Mouse (Mus musculus): ENCODE measurements around the gene Gm17509.
"Not testable (repeated sequence)": the region's sequence is repeated elsewhere in the genome, so short reads cannot be mapped to it uniquely, and the experiment has no call there.

Gene Gm17509

DNA sequence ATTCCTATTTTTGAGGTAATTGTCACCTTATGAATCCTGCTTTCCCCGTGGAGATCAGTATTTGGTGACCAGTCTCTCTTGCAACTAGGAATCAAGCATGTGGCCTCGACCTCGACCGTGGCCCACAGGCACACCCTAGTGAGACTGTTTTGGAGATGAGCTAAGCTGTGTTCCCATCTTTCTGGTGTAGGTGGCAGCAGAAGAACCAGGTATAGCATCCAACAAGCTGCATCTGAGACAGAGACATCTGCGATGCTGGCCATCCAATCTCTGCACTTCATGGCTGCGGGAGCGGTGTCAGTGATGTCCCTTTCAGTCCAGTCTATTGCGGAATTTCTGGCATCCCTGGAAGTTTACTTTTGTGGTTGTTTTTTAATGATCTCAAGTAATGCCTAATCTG, 14.8 kb downstream of the Gm17509 start:
- no peak for DNase-seq (ENCODE audit: low spot score in 2 of 2)

DNA sequence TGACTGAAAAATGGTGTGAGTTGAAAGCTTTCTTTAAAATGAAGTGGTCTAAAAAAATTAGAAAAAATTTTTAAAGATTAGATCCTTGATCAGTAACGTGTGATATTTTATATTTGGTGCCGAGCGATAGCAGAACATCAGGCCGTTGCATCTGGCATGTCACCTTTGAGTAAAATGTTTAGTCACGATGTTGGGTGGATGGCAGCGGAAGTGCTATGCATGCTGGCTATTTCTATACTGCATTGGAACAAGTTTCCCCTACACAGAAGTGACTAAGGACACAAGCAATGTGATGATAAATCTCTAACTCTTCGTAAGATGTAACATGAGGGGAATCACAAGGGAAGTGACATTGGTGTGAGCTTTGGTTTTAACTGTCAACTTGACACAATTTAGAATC, 16.2 kb downstream of the Gm17509 start:
- no peak for DNase-seq (ENCODE audit: low spot score in 2 of 2)

DNA sequence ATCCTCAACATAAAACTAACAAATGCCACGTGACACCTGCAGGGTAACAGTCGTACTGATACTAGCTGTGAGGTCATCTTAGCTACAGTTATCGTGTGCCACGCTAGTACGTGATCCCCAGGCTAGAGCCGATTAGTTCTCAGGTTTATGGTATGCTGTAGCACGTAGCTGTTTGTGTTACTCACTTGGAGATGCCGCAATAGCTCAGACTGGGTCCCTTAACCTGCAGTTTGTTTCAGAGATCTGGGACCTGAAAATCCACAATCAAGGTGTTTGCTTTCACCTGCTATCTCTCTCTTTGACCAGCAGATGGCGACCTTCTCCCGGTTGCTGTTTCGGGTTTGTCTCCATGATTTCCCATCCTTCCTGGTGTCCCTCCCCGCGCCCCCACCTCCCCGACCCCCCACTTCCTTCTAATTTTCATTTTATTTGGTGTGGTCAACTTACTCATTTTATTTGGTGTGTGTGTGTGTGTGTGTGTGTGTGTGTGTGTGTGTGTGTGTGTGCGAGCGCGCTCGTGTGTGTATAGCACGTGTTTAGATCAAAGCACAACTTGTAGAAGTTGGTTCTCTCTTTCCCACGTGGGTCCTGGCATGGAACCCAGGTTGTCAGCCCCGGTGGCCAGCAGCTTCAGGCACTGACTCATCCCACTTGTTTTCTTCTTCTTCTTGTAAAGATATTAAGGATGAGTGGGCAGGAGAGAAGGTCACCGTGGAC, 18.0 kb downstream of the Gm17509 start:
- DNase-seq (ENCODE audit: low spot score in 2 of 2), result no peak

DNA sequence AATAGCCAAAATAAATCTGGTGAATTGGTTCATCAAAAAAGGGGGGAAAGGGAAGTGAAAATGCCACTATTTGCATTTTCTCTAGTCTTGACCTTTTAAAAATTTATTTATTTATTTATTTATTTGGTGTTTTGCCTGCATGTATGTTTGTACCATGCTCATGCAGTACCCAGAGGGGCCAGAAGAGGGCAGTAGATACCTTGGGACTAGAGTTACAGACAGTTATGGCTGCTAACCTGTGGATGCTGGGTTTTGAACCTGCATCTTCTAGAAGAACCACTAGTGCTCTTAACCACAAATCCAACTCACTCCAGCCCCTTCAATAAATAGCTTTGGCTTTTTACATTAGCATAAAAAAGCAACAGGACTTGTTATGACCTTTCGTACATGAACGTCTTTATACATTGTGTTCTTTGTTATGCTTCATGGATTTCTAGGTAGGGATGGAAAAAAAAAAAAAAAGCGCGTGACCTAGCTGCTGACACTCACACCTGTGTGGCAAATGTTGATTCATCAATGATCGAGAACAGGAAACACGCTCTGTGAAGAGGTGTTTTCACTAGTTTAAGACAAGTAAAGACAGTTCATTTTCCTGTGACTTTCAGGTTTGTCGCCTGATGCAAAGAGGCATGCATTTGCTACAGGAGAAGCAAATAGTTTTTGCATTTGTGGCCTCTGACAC, 22.3 kb downstream of the Gm17509 start:
- peak in 1 of 2 experiments; percentile 53 for DNase-seq (ENCODE audit: low spot score in 2 of 2)

DNA sequence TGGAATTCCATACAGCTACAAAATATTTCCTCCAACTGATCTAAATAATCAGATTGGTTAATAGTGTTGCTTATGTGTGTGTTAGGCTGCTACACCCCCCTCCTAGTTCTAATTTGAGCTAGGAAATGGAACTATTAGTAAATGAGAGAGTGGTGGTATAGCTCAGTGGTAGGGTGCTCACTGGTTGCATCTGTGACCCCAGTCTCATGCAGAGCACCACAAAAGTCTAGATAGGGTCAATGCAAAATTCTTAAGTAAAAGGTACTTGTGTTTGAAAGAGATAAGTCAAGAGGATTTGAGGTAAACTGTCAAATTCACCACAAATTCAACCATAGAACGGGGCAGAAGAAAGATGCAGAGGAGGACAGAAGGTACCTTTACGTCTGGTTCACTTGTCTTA, 23.2 kb downstream of the Gm17509 start:
- no peak for DNase-seq (ENCODE audit: low spot score in 2 of 2)

DNA sequence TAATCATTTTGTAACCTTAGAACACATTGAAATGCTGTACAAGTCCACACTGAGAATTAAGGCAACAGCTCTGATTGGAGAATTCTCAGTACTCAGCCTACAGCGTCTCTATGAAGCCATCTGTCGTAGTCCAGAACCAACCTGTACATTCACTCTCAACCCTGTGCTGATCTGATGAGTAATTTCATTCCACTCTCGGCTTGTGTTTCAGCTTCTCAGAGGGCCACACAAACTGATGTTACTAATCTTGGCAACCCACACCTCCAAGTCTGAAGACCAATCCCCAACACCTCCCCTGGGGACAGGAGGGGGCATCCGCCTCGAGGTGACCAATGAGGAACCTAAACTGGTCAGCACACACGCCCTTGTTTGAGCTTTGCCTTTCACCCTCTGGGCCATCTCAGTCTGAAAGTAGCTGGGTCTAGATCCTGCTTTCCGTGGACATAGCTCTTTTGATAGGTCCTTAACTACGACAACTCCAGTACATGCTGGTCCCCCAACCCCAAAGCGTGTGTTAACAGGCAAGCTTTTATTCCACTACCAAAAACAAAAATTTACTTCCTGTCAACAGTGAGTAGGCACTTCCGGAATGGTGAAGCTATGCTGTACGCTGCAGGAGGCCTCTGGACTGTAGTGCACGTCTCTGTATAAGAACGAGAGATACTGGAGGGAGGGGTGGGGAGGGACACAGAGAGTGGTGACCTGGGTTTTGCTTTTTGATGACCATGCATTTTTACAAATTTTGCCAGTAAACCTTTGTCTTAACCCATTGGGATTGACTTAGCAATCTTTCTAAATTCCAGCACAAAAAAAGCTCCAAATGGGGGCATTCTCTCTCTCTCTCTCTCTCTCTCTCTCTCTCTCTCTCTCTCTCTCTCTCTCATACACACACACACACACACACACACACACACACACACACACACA, 25.0 kb downstream of the Gm17509 start:
- no peak for DNase-seq (ENCODE audit: low spot score in 2 of 2)

DNA sequence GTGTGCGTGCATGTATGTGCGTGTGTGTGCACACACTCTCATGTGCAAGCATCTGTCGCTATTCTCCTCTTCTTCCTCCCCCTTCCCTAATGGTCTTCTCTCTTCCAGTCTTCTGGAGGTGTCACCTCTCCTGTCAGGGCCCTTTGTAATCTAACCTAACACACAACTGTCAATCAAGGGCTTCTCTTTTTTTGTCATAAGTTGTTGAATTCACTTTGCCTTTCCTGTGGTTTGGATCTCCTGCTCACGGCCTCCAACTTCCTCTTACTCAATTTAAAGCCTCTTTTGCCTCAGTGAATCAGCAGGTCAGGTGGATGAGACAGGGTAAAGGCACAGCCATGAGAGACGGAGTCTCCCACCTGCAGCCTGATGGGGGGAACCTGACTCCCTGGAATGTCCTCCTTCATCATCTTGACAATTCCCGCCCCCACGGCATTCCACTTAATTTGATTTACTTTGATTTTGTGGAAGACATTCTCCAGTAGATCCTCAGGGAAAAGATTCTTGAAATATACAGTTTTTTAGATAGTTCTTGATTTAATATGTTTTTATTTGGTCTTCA, 27.4 kb downstream of the Gm17509 start:
- no peak for DNase-seq (ENCODE audit: low spot score in 2 of 2)

DNA sequence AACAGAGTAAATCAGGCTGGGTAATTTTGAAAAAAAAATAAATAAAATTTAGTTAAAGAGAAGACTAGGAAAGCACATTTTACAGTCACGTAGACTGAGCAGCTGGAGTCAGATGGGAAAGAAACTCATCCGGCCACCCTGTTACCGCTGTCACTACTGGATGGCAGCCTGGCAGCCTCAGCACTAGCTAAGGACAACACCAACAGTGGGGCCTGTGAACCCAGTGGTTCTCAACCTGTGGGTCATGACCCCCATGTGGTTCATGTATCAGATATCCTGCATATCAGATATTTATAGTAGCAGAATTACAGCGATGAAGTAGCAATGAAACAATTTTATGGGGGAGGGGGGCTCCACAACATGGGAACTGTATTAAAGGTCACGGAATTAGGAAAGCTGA, 28.7 kb downstream of the Gm17509 start:
- no peak for DNase-seq (ENCODE audit: low spot score in 2 of 2)

DNA sequence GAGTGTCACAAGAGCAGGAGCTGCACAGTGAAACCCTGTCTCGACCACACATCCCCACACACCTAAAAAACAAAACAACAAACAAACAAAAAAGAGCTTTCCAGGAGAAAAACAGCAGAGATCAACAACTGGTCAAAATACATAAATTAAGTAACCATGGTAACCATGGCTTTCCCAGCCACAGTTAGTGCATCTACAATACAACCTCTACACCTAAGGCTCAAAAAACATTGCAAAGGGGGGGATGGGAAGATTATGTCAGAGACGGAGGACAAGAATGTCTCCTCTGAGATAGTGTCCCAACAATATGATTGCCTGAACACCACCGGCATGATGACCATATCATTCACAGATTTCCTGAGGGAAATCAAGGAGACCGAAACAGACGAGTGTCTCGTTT, 35.5 kb downstream of the Gm17509 start:
- no peak for DNase-seq (ENCODE audit: low spot score in 2 of 2)

DNA sequence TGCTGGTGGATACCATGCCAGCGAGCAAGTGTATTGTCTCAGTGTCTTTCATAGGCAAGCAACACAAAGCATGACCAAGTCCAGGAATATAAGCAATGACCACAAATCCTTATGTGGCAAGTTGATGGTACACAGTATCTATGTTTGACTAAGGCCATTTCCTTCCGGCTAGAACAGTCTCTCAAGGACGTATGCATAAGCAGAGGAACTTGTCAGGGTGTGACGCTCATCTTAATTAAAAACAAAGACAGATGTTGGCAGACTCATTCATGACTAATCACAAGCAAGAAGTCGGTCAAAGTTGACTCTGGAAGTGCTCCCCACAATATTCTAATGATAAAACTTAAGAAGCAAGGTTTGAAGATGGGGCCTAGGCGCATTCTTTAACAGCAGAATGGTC, 37.6 kb downstream of the Gm17509 start:
- DNase-seq (ENCODE audit: low spot score in 2 of 2), result no peak

DNA sequence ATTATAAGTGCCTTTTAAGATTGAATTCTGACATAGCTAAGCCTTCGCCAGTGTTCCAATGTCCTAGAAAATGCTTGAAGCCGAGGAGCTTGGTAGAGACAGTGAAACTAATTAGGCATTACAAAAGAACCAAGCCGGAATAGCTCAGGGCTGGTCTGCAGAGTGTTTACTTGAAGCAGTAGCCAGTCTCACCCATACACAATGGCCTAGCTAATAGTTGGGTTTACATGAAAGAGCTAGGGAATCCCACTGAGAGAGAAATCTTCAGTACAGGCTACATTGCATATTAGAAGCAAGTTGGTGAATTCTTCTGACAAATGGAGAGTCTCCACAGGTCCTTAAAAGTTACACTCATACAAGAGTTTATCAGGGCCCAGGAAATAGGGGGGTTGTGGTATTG, 40.0 kb downstream of the Gm17509 start:
- DNase-seq (ENCODE audit: low spot score in 2 of 2), result not testable (repeated sequence)

All from heart, adult 9 months (tissue).